Mouse (Mus musculus): Measurements from ENCODE around the gene Slc29a1. TPM values are rescaled to one million over a fixed set of nuclear protein-coding genes. Genes with fewer than 3 reads are reported as not detected.

Gene Slc29a1
- polyA plus RNA-seq, 1 experiment from 2014 or later = 116 TPM

GRCm38 (mm10) chr17:45612921-45613320 is 13.5 kb upstream of the Slc29a1 start:
- H3K9ac ChIP-seq (replicated peaks; ENCODE audit: low read length) = no peak overlapping the region
- H3K4me3 ChIP-seq (ENCODE audit: low read length) = no peak overlapping the region
- no peaks in the 10 kb centered on the region for H3K4me1 ChIP-seq (ENCODE audit: insufficient read depth, low read length)
- no peak overlapping the region for H3K27ac ChIP-seq (ENCODE audit: low read length)
- H3K27me3 ChIP-seq (ENCODE audit: insufficient read depth, low read length) = no peaks in the 10 kb centered on the region
- H3K4me2 ChIP-seq (replicated peaks; ENCODE audit: low read depth, low read length) = no peak overlapping the region
- no peaks in the 10 kb centered on the region for H3K36me3 ChIP-seq (ENCODE audit: insufficient read depth, low read length)
- WGBS = 85% methylated on average over 7 of the region's 7 CpGs
- no peak for ATAC-seq (ENCODE audit: low FRiP score, low TSS enrichment)
- no peaks in the 10 kb centered on the region for H3K9me3 ChIP-seq (ENCODE audit: low read length)

- H3K36me3 ChIP-seq (ENCODE audit: insufficient read depth, low read length) = no peaks in the 10 kb centered on the region
- no peak overlapping the region for H3K4me2 ChIP-seq (replicated peaks; ENCODE audit: low read depth, low read length)
- no peaks in the 10 kb centered on the region for H3K4me1 ChIP-seq (ENCODE audit: insufficient read depth, low read length)
- no peak overlapping the region for H3K4me3 ChIP-seq (ENCODE audit: low read length)
- no peak overlapping the region for H3K9ac ChIP-seq (replicated peaks; ENCODE audit: low read length)
- H3K27ac ChIP-seq (ENCODE audit: low read length) = no peak overlapping the region
- WGBS = 75% methylated on average over 8 of the region's 8 CpGs
- no peak for ATAC-seq (ENCODE audit: low FRiP score, low TSS enrichment)
- H3K9me3 ChIP-seq (ENCODE audit: low read length) = no peaks in the 10 kb centered on the region
- H3K27me3 ChIP-seq (ENCODE audit: insufficient read depth, low read length) = no peaks in the 10 kb centered on the region
Measured at GRCm38 (mm10) chr17:45612008-45612407, 12.6 kb upstream of the Slc29a1 start.

GRCm38 (mm10) chr17:45610144-45610866 is 10.9 kb upstream of the Slc29a1 start:
- Histone ChIP-seq H3K4me3 (ENCODE audit: low read length) (no peak overlapping the region), H3K27ac (ENCODE audit: low read length) (0 out of 2 replicates have a peak overlapping the region, but pooled peaks have one; percentile 43)

GRCm38 (mm10) chr17:45608396-45608795 is 9.0 kb upstream of the Slc29a1 start:
- H3K27ac ChIP-seq (ENCODE audit: low read length) = no peak overlapping the region
- H3K4me1 ChIP-seq (ENCODE audit: insufficient read depth, low read length) = no peaks in the 10 kb centered on the region
- ATAC-seq (ENCODE audit: low FRiP score, low TSS enrichment) = no peak
- H3K9me3 ChIP-seq (ENCODE audit: low read length) = no peaks in the 10 kb centered on the region
- H3K36me3 ChIP-seq (ENCODE audit: insufficient read depth, low read length) = no peaks in the 10 kb centered on the region
- H3K4me3 ChIP-seq (ENCODE audit: low read length) = no peak overlapping the region
- H3K4me2 ChIP-seq (replicated peaks; ENCODE audit: low read depth, low read length) = no peak overlapping the region
- 93% methylated on average over 4 of the region's 4 CpGs for WGBS
- H3K9ac ChIP-seq (replicated peaks; ENCODE audit: low read length) = no peak overlapping the region
- no peaks in the 10 kb centered on the region for H3K27me3 ChIP-seq (ENCODE audit: insufficient read depth, low read length)

More at GRCm38 (mm10) chr17:45610144-45610866, 10.9 kb upstream of the Slc29a1 start:
- WGBS = 43% methylated on average over 5 of the region's 5 CpGs
- Histone ChIP-seq H3K9ac (replicated peaks; ENCODE audit: low read length) (no peak overlapping the region), H3K36me3 (ENCODE audit: insufficient read depth, low read length) (no peaks in the 10 kb centered on the region), H3K27me3 (ENCODE audit: insufficient read depth, low read length) (no peaks in the 10 kb centered on the region), H3K9me3 (ENCODE audit: low read length) (no peaks in the 10 kb centered on the region), H3K4me2 (replicated peaks; ENCODE audit: low read depth, low read length) (no peak overlapping the region; the same call in 1 of the 2 replicates), H3K4me1 (ENCODE audit: insufficient read depth, low read length) (no peaks in the 10 kb centered on the region)
- ATAC-seq (ENCODE audit: low FRiP score, low TSS enrichment) = no peak; the same call in 1 of the 2 replicates

- 80% methylated on average over 15 of the region's 15 CpGs for WGBS
- Histone ChIP-seq H3K4me2 (replicated peaks; ENCODE audit: low read depth, low read length) (no peak overlapping the region), H3K4me1 (ENCODE audit: insufficient read depth, low read length) (0 out of 2 replicates have a peak, but pooled peaks cover under 1% of the 10 kb centered on the region), H3K9me3 (ENCODE audit: low read length) (no peaks in the 10 kb centered on the region), H3K9ac (replicated peaks; ENCODE audit: low read length) (no peak overlapping the region), H3K27ac (ENCODE audit: low read length) (no peak overlapping the region), H3K4me3 (ENCODE audit: low read length) (no peak overlapping the region), H3K36me3 (ENCODE audit: insufficient read depth, low read length) (no peaks in the 10 kb centered on the region), H3K27me3 (ENCODE audit: insufficient read depth, low read length) (no peaks in the 10 kb centered on the region; the same call in 1 of the 2 replicates)
- ATAC-seq (ENCODE audit: low FRiP score, low TSS enrichment) = no peak
Measured at GRCm38 (mm10) chr17:45606992-45607879, 7.8 kb upstream of the Slc29a1 start.

- Histone ChIP-seq H3K27ac (ENCODE audit: low read length) (no peak overlapping the region), H3K4me2 (replicated peaks; ENCODE audit: low read depth, low read length) (no peak overlapping the region), H3K36me3 (ENCODE audit: insufficient read depth, low read length) (no peaks in the 10 kb centered on the region), H3K4me3 (ENCODE audit: low read length) (no peak overlapping the region), H3K9me3 (ENCODE audit: low read length) (no peaks in the 10 kb centered on the region), H3K9ac (replicated peaks; ENCODE audit: low read length) (no peak overlapping the region), H3K4me1 (ENCODE audit: insufficient read depth, low read length) (peaks cover 29% of the 10 kb centered on the region), H3K27me3 (ENCODE audit: insufficient read depth, low read length) (peaks cover 9% of the 10 kb centered on the region; the same call in 1 of the 2 replicates)
- ATAC-seq (ENCODE audit: low FRiP score, low TSS enrichment) = no peak
- WGBS = 80% methylated on average over 3 of the region's 3 CpGs
Measured at GRCm38 (mm10) chr17:45602984-45603383, 3.6 kb upstream of the Slc29a1 start.

- ATAC-seq (ENCODE audit: low FRiP score, low TSS enrichment) = peak; percentile 60
- Histone ChIP-seq H3K9ac (replicated peaks; ENCODE audit: low read length) (peak within 1 kb of the TSS; percentile 48), H3K27me3 (ENCODE audit: insufficient read depth, low read length) (peaks cover 9% of the 10 kb centered on the region; the same call in 1 of the 2 replicates), H3K4me2 (replicated peaks; ENCODE audit: low read depth, low read length) (peak within 1 kb of the TSS; percentile 26; the same call in 1 of the 2 replicates), H3K36me3 (ENCODE audit: insufficient read depth, low read length) (no peaks in the 10 kb centered on the region), H3K4me3 (ENCODE audit: low read length) (peak within 1 kb of the TSS; percentile 15), H3K27ac (ENCODE audit: low read length) (peak within 1 kb of the TSS; percentile 61; the same call in 1 of the 2 replicates), H3K4me1 (ENCODE audit: insufficient read depth, low read length) (peaks cover 32% of the 10 kb centered on the region), H3K9me3 (ENCODE audit: low read length) (no peaks in the 10 kb centered on the region)
- WGBS = 45% methylated on average over 6 of the region's 6 CpGs
Measured at GRCm38 (mm10) chr17:45601877-45602304, 2.5 kb upstream of the Slc29a1 start, which contains the start of gene Mymx. Gene Mymx (minus strand): TSS chr17:45602102.

- Histone ChIP-seq H3K4me2 (replicated peaks; ENCODE audit: low read depth, low read length) (peak overlapping the region; percentile 26; the same call in 1 of the 2 replicates), H3K36me3 (ENCODE audit: insufficient read depth, low read length) (no peaks in the 10 kb centered on the region), H3K27me3 (ENCODE audit: insufficient read depth, low read length) (peaks cover 9% of the 10 kb centered on the region; the same call in 1 of the 2 replicates), H3K27ac (ENCODE audit: low read length) (peak overlapping the region; percentile 61; the same call in 1 of the 2 replicates), H3K4me3 (ENCODE audit: low read length) (peak overlapping the region; percentile 15), H3K9ac (replicated peaks; ENCODE audit: low read length) (peak overlapping the region; percentile 48), H3K9me3 (ENCODE audit: low read length) (no peaks in the 10 kb centered on the region), H3K4me1 (ENCODE audit: insufficient read depth, low read length) (peaks cover 38% of the 10 kb centered on the region)
- ATAC-seq (ENCODE audit: low FRiP score, low TSS enrichment) = no peak
- WGBS = 24% methylated on average over 22 of the region's 22 CpGs
Measured at GRCm38 (mm10) chr17:45601325-45601724, 1.9 kb upstream of the Slc29a1 start.

GRCm38 (mm10) chr17:45600267-45600666 is 861 bp upstream of the Slc29a1 start:
- Histone ChIP-seq H3K36me3 (ENCODE audit: insufficient read depth, low read length) (no peaks in the 10 kb centered on the region), H3K9ac (replicated peaks; ENCODE audit: low read length) (no peak overlapping the region), H3K27me3 (ENCODE audit: insufficient read depth, low read length) (peaks cover 9% of the 10 kb centered on the region; the same call in 1 of the 2 replicates), H3K9me3 (ENCODE audit: low read length) (no peaks in the 10 kb centered on the region), H3K4me3 (ENCODE audit: low read length) (no peak overlapping the region), H3K4me2 (replicated peaks; ENCODE audit: low read depth, low read length) (no peak overlapping the region), H3K4me1 (ENCODE audit: insufficient read depth, low read length) (peaks cover 48% of the 10 kb centered on the region), H3K27ac (ENCODE audit: low read length) (no peak overlapping the region)
- ATAC-seq (ENCODE audit: low FRiP score, low TSS enrichment) = no peak
- WGBS = 53% methylated on average over 8 of the region's 8 CpGs
